Mouse (Mus musculus) ovary, postnatal 10 days (tissue): Measurements from ENCODE around the gene Smurf2.

ENCODE experiments used
- DNase-seq: peaks from one replicate; pipeline ENCODE4 v3.0.0; 2022; ENCODE audit warnings: low spot score

Gene Smurf2

DNA sequence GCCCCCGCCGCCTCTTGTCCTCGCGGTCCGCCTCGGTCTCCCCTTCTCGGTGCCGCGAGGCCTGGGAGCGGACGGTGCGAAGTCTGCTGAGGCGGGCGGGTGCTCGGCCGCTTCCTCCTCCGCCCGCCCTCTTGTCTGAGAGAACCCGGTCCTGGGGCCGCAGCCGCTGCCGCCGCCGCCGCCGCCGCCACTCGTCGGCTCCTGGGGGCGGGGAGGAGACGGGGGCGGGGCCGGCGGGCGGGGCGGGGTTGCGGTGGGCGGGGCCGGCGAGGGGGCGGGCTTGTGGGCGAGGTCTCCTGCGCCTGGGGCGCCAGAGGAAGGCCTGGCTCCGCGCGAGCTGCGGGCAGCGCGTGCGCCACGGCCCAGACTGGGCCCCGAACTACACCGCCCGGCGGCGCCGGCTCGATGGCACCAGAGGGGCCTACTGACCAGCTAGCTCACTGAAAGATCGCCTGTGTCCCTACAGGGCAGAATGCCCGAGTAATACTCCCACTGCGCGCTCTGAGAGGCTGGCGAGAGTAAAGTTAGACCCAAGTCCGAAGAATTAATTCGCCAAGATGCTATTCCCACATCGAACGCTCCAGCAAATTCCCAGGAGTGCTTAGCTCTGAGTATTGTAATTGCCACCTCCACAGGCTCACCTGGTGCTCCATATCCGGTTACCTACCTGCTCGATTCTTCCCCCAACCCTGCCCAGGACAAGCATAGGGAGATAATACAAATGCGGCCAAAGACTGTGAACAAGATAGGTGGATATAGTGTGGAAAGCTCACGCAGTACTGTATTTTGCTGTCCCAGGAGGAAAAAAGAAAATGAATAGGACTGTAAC, at the start of gene Smurf2:
Smurf2 (minus strand) TSS at position 165 of the 829 bp plus-strand sequence.
- peak; percentile 65 for DNase-seq

DNA sequence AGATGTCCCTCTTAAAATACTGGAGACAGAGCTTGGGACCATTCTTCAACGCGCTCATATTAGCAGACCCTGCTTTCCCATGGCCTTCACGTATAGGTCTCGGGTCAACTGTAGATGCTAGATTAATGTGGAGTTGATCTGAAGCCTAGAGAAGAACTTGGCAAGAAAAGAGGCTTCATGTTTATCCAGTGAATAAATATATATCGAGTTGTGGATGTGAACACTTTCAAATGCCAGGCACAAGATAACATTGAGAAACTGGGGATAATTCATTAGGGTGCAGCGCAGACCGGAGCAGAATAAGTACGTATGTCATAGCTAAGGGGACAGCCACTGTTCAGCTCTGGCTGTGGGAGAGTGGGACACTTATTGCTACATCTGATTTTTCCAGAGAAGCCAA, 49.3 kb upstream of the Smurf2 start:
- no peak for DNase-seq

DNA sequence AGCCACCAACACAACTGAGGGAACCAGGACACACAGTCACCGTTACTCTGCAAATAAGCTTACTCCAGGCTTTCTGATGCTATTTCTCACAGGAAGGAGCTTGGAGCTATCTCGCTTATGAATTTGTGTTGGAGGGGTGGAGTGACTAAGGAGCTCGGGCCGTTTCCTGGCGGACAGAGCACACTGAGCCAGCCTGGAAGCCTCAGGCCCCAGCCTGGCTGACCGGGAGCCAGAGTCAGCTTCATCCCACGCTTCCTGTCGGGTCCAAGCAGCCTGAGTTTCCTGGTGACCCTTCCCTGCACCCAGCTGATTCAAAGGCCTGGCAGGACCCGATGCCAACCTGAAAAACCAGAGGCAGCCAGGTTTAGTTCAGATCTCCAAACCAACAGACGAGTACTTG, 47.1 kb upstream of the Smurf2 start:
- no peak for DNase-seq

DNA sequence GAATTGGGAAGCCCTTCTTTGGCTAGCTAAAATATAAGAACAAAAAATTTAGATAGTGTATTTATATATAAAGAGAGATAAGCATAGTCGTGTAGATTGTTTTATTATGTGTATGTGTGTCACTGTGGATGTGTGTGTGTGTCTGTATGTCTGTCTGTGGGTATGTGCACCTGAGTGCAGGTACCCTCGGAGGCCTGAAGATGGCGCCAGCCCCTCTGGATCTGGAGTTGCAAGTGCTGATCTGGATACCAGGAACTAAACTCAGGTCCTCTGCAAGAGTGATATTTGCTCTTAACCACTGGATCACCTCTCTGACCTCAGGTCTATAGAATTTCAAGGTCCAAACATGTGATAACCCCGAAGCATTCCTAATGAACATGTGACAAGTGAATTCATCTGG, 45.4 kb upstream of the Smurf2 start:
- no peak for DNase-seq

DNA sequence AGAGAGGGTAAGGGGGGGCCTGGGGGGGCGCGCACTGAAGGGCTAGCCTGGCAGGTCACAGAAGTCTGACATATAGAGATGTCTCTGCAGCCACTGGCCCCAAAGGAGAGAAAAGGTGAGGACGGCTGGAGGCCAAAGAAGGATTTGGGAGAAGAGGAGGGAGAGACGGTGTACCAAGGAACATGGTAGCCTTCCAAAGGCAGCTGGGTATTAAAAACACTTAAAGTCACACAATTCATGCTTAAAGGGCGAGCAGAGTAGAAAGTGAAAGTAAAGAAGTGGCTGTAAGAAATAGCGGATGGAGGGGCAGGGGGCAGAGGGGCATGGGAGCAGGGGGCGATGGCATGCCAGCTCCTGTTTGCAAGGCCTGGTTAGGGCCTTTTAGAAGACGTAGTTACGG, 41.8 kb upstream of the Smurf2 start:
- DNase-seq = no peak

DNA sequence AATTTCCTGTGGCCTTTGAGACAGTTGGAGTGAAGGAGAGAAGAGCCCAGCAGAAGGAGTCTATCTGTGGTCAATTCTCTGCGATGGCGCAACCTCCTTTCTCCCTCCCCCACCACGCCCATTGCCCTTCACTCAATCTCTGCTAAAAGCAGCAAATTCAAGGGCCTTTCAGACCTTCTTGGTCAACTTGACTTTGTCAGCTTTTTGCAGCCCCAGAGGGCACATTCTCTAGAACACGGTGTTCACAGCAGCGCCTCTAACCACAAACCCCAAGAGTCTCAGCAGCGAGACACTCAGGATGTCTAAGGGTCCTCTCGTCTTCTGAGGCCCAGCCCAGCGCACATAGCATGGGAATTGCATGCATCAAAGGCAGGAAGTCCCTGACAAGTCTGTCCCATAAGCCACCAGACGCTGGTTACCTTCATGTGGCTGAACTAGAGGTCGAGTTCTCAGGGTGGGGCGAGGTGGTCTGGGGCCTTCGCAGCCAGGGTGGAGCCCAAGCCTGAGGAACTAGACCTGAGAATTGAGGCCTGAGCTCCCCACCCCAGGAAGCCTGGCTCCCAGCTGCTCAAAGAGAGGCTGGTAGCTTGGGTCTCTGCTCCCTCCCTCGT, 41.1 kb upstream of the Smurf2 start:
- DNase-seq = no peak

DNA sequence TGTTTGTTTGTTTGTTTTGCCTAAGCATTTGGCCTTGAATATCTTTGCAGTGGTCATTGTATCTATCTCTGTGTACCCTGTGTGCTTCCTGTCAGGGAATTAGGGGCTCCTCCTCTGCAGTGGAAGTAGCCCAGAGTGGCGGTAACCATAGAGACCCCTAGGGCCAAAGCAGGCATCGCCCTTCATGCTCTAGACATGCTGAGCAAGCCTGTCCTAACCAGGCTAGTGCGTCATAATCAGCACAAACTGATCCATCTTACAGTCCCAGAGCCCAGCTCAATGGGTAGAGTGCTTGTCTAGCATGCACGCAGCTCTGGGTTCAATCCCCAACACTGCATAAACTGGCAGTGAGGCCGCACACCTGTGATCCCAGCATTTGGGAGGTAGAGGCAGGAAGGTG, 38.6 kb upstream of the Smurf2 start:
- no peak for DNase-seq

DNA sequence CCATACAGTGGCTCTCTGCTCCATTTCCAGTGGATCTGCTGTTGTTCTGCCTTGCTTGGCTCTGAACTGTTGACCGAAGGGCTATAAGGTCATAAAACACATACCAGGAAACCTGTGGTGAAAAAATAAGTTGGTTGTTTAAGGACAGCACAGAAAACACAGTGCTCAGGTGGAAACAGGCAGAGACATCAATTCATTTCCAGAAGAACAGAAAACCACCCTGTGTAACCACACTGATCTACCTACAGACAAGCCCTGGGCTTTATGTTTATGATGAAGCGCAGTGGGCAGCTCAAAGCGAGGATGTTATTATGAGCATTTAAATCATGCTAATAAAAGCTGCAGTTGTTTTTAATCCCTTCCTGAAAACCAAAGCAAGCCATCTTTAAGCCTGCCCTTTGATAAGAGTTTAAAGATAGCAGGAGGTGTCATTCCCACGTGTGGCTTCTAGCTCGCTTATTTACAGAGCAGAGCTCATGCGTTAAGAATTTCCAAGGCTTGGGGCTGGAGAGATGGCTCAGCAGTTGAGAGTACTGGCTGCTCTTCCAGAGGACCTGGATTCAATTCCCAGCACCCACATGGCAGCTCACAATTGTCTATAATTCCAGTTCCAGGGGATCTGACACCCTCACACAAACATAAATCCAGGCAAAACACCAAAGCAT, 38.0 kb upstream of the Smurf2 start:
- DNase-seq = no peak

DNA sequence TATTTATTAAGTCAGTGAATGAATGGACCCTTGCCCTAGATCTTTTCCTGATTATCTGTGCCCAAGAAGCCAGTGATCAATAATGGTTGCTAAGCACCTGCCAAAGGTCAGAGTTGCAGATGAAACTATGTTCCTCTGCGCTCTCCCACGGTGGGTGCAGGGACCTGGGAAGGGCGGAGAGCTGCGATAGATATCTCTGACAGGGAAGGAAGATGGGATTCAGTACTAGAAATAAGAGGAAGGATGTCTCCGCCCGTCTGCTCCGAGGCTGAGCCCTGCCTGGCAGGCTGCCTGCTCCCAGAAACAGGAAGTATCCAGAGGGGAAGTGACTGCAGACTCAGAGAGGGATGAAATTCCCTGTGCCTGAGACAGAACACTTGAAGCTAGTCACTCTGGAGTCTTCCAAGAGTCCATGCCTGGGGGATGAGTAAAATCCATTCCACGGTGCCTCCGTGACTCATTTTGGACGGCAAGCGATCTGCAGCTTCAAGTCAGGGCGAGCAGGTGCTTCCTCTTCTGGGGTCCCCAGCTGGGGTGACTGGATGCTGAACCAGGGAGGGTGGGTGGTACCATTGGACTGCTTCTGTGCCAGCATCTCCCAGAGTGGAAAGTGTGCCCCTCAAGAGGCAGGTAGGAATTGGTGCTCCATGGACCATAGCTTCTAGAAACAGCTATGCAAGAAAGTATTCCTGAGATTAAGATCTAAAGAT, 36.9 kb upstream of the Smurf2 start:
- DNase-seq = no peak

DNA sequence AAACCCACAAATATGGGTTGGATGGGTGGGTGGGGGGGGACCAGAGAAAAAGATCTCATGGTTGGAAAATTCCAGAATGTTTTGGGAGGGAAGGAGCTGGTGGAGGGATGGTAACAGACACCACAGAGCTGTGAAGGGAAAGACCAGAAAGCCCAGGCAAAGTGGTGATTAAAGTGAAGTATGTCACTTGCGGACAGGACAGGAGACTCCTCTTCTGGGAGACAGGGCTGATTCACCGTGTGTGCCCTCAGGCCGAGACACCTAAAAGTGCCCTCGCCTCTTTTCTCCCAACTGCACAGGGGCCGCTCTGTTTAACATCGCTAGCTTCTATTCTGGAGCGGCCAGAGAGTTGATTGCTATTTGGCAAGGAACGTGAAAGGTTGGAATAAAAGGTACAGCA, 34.1 kb upstream of the Smurf2 start:
- no peak for DNase-seq

DNA sequence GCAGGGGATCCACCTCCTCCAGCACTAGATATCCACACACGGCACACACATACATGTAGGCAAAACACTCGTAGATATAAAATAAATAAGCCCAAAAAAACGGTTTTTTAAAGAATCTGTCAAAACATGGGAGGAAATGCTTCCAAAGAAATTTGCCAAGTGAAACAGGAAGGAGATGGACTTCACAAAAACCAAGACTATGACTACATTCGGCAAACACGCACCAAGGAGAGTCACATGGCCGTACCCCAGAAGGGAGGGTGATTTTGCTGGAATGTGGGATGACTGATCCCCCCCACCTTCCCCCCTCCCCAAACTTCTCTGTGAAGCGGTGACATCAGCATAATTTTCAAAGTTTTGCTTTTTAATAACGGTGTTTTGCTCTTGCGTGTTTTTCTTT, 33.6 kb upstream of the Smurf2 start:
- no peak for DNase-seq

DNA sequence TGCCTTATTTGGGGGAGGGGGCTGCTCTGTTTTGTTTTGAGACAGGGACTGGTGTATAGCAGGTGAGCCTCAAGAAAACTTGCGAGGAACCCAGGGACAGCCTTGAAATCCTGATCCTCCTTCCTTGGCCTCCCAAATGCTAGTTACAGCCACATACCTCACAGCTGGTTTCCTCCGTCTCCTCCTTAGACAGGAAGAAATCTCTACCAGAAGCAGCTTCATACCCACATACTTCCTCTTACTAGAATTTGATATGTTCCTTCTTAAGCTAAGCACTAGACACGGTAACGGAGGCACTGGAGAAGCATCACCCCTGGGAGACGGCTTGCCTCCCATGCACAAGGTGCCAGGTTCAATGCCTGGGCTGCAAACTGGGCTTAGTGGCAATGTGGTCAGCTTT, 16.8 kb upstream of the Smurf2 start:
- DNase-seq = no peak

DNA sequence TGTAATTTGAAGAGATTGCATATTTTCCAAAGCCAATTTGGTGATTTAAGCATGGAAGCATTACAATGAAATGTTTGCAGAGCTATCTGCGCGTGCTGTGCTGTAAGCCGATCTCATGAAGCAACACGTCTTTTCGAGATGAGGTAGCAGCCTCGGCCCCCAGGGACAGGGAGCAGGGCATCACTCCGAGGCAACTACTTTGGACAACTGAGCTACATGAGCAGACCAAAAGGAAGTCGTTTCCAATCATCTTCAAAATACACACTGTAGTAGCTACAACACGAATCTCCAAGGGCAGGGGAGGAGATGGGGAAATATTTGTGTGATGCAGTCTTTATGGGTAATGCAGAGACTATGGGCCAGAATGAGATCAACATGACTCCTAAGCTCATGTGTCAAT, 9.9 kb upstream of the Smurf2 start:
- no peak for DNase-seq

DNA sequence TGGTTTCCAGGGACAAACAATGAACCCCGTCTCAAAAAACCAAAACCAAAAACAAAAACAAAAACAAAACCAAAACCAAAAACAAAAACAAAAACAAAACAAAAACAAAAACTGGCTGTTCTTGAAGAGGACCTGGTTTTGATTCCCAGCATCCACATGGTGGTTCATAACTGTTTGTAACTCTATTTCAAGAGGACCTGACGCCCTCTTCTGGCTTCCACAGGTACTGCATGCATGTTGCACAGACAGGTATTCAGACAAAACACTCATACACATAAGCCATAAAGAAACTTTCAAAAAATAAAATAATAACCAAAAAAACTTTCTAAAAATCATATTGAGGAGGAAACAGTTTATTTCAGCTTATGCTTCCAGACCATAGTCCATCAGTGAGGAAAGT, 8.4 kb upstream of the Smurf2 start:
- no peak for DNase-seq

DNA sequence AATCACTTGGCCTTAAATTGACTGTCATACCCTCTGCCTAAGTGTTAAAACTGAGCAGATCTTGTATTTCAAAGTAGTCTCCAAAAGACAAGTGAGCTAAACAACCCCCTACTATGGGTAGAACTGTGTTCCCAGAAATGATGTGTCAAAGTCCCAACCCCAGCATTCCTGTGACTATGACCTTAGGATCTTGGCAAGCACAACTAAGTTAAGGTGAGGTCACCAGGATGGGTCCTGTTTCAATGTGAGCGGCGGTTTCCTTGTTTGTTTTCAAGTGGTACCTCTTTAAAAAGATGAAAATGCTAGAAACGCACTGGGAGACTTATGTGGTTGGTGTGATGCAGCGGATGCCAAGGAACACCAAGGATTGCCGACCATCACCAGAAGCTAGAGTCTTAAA, 7.4 kb upstream of the Smurf2 start:
- DNase-seq = no peak

DNA sequence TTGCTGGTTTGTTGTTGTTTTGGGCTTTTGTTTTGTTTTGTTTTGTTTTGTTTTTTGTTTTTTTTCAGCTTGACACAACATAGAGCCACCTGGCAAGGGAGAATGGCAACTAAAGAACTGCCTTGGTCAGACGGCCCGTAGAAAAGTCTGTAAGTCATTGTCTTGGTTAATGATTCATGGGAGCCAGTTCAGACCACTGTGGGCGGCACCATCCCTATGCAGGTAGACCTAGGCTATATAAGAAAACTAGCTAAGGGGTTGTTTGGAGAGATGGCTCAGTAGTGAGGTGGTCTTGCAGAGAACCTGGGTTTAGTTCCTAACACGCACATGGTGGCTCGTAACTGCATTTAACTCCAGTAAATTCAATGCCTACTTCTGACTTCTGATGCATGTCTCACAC, 6.7 kb upstream of the Smurf2 start:
- no peak for DNase-seq

DNA sequence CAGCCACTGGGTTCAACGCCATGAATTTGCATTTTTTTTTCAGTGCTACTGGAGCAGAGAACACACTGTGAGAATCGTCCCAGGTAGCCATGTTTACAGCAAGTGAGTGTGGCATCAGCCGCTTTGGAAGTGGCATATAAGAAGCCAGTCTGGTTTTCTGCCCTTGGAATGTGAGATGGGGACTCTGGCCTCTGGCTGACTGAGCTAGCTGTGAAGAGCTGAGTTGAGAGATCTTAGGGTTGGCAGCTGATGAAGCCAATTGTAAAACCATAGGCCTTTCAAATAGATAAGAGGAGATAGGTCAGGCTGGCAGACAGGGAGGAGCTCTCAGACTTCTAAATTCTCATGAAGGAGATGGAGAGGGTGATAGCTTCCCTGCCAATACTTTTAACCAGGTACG, 6.2 kb upstream of the Smurf2 start:
- DNase-seq = no peak

DNA sequence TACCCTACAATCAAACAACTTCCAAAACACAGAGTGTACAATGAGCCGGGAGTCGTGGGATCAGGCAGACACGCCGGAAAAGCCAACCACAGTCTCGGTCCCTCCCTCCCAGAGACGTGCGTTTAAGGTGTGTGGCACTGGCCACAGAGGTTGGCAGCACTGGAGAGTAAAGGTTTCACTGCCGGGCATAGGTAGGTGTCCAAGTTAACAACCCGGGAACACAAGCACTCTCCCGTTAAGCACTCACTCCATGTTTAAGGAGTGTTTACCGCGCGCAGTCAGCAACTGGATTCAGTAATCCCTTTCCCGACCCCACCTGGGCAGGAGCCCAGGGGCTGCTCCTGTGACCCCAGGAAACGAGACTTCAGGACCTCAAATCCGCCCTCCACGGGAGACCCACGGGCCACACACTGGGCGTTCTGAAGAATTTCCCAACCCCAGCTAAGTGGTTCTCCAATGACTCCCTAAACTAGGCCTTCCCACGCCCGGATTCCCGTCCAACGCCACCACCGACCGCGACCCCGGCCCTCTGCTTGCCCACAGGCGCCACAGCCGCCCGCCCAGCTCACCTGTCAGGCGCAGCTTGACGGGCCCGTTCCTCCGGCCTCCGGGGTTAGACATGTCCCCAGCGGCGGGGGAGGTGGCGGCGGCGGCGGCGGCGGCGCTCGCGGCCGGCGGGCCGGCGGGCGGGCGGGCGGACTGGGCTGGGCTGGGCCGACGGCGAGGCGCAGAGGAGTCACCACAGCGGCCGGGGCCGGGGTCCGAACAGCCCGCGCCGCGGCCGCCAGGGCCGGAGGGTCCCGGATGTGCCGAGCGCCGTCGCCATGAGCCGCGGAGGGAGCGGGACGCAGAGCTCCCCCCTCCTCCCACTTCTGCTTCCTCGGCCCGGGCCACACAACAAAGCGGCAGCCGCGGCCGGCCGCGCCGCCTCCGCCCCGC, 634 bp downstream of the Smurf2 start:
- peak; percentile 43 for DNase-seq

DNA sequence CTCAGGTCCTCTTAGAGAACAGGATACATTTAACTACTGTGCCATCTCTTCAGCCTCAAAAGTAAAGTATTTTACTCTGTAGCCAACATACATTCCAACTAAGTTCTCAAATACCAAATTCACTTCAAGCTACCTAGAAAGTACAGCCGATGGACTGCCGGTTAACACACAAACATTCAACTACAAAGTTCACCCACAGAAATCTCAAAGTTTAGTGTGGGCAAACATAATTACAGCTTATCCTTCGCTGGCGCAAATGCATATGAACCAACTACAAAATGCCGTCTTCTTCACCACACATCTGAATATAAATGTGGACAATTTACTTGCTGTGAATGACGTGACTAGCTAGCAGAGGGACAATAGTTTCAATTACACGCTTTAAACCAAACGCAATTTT, 1.6 kb downstream of the Smurf2 start:
- DNase-seq = no peak

DNA sequence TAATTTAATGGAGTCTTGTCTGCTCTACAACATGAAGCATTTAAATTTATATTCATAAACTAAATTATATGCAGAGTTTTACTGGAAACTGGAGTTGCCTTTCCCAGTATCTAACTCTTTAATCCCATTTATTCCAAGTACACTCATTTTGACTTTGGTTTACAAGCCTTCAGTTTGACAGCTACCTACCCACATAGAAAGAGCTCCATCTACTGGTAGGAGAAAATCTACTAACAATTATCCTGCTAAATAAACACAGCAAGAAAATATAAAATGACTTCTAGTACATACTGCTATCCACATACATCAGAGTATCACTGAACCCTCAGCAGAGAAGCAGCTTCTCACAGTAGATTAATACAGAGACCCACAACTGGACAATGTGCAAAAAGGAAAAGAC, 9.3 kb downstream of the Smurf2 start:
- no peak for DNase-seq

DNA sequence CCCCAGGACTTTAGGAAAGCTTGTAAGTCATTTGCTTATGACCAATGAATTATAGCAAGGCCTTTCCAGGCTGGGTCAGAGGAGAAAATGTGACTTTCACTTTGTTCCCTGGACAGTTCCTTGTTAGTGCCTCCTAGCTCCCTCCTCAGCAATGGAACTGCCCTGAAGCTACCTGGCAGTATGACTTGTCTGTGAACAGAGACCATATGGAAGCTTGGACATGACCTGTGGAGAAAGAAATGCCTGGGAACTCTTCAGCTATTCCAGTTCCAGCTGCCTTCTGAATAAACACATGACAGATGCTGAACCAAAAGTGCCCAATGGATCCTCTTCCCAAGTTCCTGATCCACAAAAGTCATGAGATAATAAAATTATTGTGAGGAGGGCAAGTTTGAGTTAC, 12.5 kb downstream of the Smurf2 start:
- DNase-seq = no peak

DNA sequence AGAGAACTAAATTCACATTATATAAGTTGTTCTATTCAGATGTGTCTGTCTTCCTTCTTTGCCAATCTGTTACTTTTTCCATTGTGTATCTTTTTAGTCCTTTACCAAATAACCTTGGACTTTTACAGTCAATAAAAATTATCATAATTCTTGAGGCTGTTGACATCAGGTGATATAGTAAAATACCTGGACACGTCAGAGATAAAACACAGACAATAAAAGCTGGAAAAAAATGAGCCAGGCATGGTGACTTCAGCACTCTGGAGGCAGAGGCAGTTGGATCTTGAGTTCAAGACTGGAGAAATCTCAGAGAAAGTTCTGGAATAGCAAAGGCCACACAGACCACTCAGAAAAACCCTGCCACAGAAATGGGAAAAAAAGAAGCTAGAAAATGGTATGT, 13.3 kb downstream of the Smurf2 start:
- DNase-seq = no peak
